Mouse (Mus musculus) kidney, postnatal 0 days (tissue): ENCODE measurements around the gene A830031A19Rik. TPM values are rescaled to one million over a fixed set of nuclear protein-coding genes. Genes with fewer than 3 reads are reported as not detected.
A peak's percentile ranks its signal among the peaks of the same experiment; 100 is the strongest.

Experiments
- ATAC-seq: fragments of 200-750 bp; cut with Nextera tagmentation; replicated peaks from 2 replicates; pipeline ENCODE4 v1.8.0; 2017; ENCODE audit warnings: low read depth, moderate number of reproducible peaks, moderate TSS enrichment, moderate library complexity; ENCODE audit not compliant: low FRiP score
- DNase-seq: peaks from one replicate; pipeline ENCODE4 v3.0.0-alpha.2; 2016; ENCODE audit warnings: low spot score
- H3K27ac ChIP-seq: fragments of 300-500 bp; sonication (generic); 2 replicates; pipeline ENCODE4 v1.5.1; 2014; ENCODE audit warnings: mild to moderate bottlenecking
- H3K27me3 ChIP-seq: fragments of 300-500 bp; sonication (generic); 2 replicates; pipeline ENCODE4 v1.6.1; 2014; ENCODE audit warnings: low read length, mixed read lengths; ENCODE audit not compliant: insufficient read depth
- H3K36me3 ChIP-seq: fragments of 300-500 bp; sonication (generic); 2 replicates; pipeline ENCODE4 v1.6.1; 2014; ENCODE audit warnings: low read length, mixed read lengths; ENCODE audit not compliant: insufficient read depth
- H3K4me1 ChIP-seq: fragments of 300-500 bp; sonication (generic); replicated peaks from 2 replicates; pipeline ENCODE4 v1.6.1; 2014; ENCODE audit warnings: antibody characterized with exemption, low read length, mixed read lengths; ENCODE audit not compliant: insufficient read depth
- H3K4me2 ChIP-seq: fragments of 300-500 bp; sonication (generic); 2 replicates; pipeline ENCODE4 v1.6.1; 2014; ENCODE audit warnings: mild to moderate bottlenecking, low read length, moderate library complexity, mixed read lengths
- H3K4me3 ChIP-seq: fragments of 300-500 bp; sonication (generic); replicated peaks from 2 replicates; pipeline ENCODE4 v1.5.1; 2014; ENCODE audit warnings: low read depth, low read length
- H3K9ac ChIP-seq: fragments of 300-500 bp; sonication (generic); 2 replicates; pipeline ENCODE4 v1.6.1; 2014; ENCODE audit warnings: low read depth, low read length
- H3K9me3 ChIP-seq: fragments of 300-500 bp; sonication (generic); replicated peaks from 2 replicates; pipeline ENCODE4 v1.6.1; 2016; ENCODE audit warnings: low read length, inconsistent platforms, mixed read lengths
- CTCF ChIP-seq: IDR thresholded peaks from 2 replicates; pipeline ENCODE4 v1.5.1; 2016; ENCODE audit warnings: antibody characterized with exemption, low read depth, mild to moderate bottlenecking, moderate library complexity
- WGBS: fragments of 180-500 bp; shearing (Covaris S2); extraction: QIAGEN DNeasy Blood & Tissue Kit; methylation state at CpG from one replicate; pipeline ENCODE4 v1.1.7; 2014; 5-methylcytosine and 5-hydroxymethylcytosine counted together
- polyA plus RNA-seq: library from polyadenylated mRNA; unstranded; fragments of >200 nt; fragmentation: Nextera tagmentation; extraction: Ambion mirVana; gene quantifications from 2 replicates; pipeline ENCODE4 v1.2.1, GENCODE M21; 2015

Gene A830031A19Rik
- polyA plus RNA-seq, 1 experiment from 2014 or later, result not detected

GRCm38 (mm10) chr11:24060428-24060827 is 14.4 kb downstream of the A830031A19Rik start:
- ATAC-seq (no peak), DNase-seq (no peak)
- Histone ChIP-seq H3K4me3 (no peak overlapping the region), H3K9ac (no peak overlapping the region), H3K36me3 (no peaks in the 10 kb centered on the region), H3K4me1 (no peaks in the 10 kb centered on the region), H3K27ac (no peak overlapping the region), H3K27me3 (peaks cover 27% of the 10 kb centered on the region), H3K9me3 (no peaks in the 10 kb centered on the region), H3K4me2 (no peak overlapping the region)
- 8% methylated on average over 5 of the region's 5 CpGs for WGBS
- no peak for TF ChIP-seq CTCF

- H3K4me2 ChIP-seq, result no peak overlapping the region
- H3K27ac ChIP-seq, result no peak overlapping the region
- WGBS, result 17% methylated on average over 1 of the region's 1 CpGs
- DNase-seq (no peak), ATAC-seq (no peak)
- no peak for TF ChIP-seq CTCF
- no peak overlapping the region for H3K9ac ChIP-seq
- H3K36me3 ChIP-seq, result no peaks in the 10 kb centered on the region
- H3K4me1 ChIP-seq, result no peaks in the 10 kb centered on the region
- H3K4me3 ChIP-seq, result no peak overlapping the region
- no peaks in the 10 kb centered on the region for H3K9me3 ChIP-seq
- H3K27me3 ChIP-seq, result peaks cover 26% of the 10 kb centered on the region
Measured at GRCm38 (mm10) chr11:24059137-24059536, 15.7 kb downstream of the A830031A19Rik start.

- Histone ChIP-seq H3K9me3 (no peaks in the 10 kb centered on the region), H3K4me2 (no peak overlapping the region), H3K4me1 (no peaks in the 10 kb centered on the region), H3K27ac (no peak overlapping the region), H3K36me3 (no peaks in the 10 kb centered on the region), H3K27me3 (no peaks in the 10 kb centered on the region; the same call in 1 of the 2 replicates), H3K4me3 (no peak overlapping the region), H3K9ac (no peak overlapping the region)
- WGBS, result 73% methylated on average over 6 of the region's 6 CpGs
- TF ChIP-seq CTCF, result peak; percentile 42; the same call in 1 of the 2 replicates
- no peak for ATAC-seq
- DNase-seq, result peak; percentile 8
Measured at GRCm38 (mm10) chr11:24052882-24053281, 22.0 kb downstream of the A830031A19Rik start.

- H3K9ac ChIP-seq, result no peak overlapping the region
- H3K36me3 ChIP-seq, result no peaks in the 10 kb centered on the region
- no peaks in the 10 kb centered on the region for H3K9me3 ChIP-seq
- no peak for TF ChIP-seq CTCF
- ATAC-seq (no peak), DNase-seq (no peak)
- H3K4me3 ChIP-seq, result no peak overlapping the region
- H3K4me1 ChIP-seq, result no peaks in the 10 kb centered on the region
- H3K27ac ChIP-seq, result no peak overlapping the region
- no peaks in the 10 kb centered on the region; the same call in none of the 2 replicates for H3K27me3 ChIP-seq
- no peak overlapping the region for H3K4me2 ChIP-seq
- WGBS, result 84% methylated on average over 11 of the region's 11 CpGs
Measured at GRCm38 (mm10) chr11:24050032-24050757, 24.7 kb downstream of the A830031A19Rik start.

GRCm38 (mm10) chr11:24049226-24050031 is 25.4 kb downstream of the A830031A19Rik start:
- ATAC-seq (peak; percentile 72), DNase-seq (peak; percentile 76)
- no peaks in the 10 kb centered on the region for H3K4me1 ChIP-seq
- TF ChIP-seq CTCF, result peak; percentile 99
- H3K4me2 ChIP-seq, result peak overlapping the region; percentile 56
- H3K4me3 ChIP-seq, result peak overlapping the region; percentile 34
- H3K36me3 ChIP-seq, result no peaks in the 10 kb centered on the region
- H3K27ac ChIP-seq, result no peak overlapping the region
- no peaks in the 10 kb centered on the region for H3K9me3 ChIP-seq
- no peaks in the 10 kb centered on the region; the same call in none of the 2 replicates for H3K27me3 ChIP-seq
- WGBS, result 5% methylated on average over 28 of the region's 28 CpGs
- H3K9ac ChIP-seq, result no peak overlapping the region

- no peaks in the 10 kb centered on the region for H3K36me3 ChIP-seq
- 69% methylated on average over 6 of the region's 6 CpGs for whole genome bisulfite sequencing
- H3K4me1 ChIP-seq, result no peaks in the 10 kb centered on the region
- H3K4me3 ChIP-seq, result no peak overlapping the region
- no peaks in the 10 kb centered on the region for H3K9me3 ChIP-seq
- TF ChIP-seq CTCF, result no peak
- H3K27ac ChIP-seq, result no peak overlapping the region
- DNase-seq (no peak), ATAC-seq (no peak)
- no peaks in the 10 kb centered on the region; the same call in 1 of the 2 replicates for H3K27me3 ChIP-seq
- H3K4me2 ChIP-seq, result no peak overlapping the region
- no peak overlapping the region for H3K9ac ChIP-seq
Measured at GRCm38 (mm10) chr11:24044025-24044424, 30.8 kb downstream of the A830031A19Rik start.
